23 mouse cellular contexts compared by ENCODE assay signal in genomic region chr2:32543031-32543449, GRCm38 (mm10). TPM values are rescaled to one million over a fixed set of nuclear protein-coding genes. Genes with fewer than 3 reads are reported as not detected.
DNase-seq lines count a peak whose midpoint lies in the region; ATAC-seq and TF ChIP-seq lines count a peak whose summit lies in the region.
"Had no signal": no experiment of that assay in that cellular context is flagged by ENCODE, and none has a peak within 500 bp of the region (broad histone marks: within the 10 kb centered on the region; RNA-seq: fewer than 3 reads in every experiment).

No protein-coding gene starts in this region.

- H3K9ac ChIP-seq in hindbrain, postnatal 0 days (replicated peaks; ENCODE audit: low read length) = no peak overlapping the region
- no peak overlapping the region for H3K9ac ChIP-seq in hindbrain, embryonic 16.5 days (ENCODE audit: low read depth, low read length)
- H3K9ac ChIP-seq in midbrain, postnatal 0 days (replicated peaks; ENCODE audit: low read length, poor library complexity, severe bottlenecking) = no peak overlapping the region
- no peak overlapping the region for H3K9ac ChIP-seq in midbrain, embryonic 15.5 days
- H3K9ac ChIP-seq: limb, embryonic 13.5 days; liver, embryonic 15.5 days; neural tube, embryonic 15.5 days had no signal

- H3K36me3 ChIP-seq in hindbrain, postnatal 0 days (ENCODE audit: insufficient read depth, low read length) = no peaks in the 10 kb centered on the region
- no peaks in the 10 kb centered on the region for H3K36me3 ChIP-seq in hindbrain, embryonic 16.5 days (ENCODE audit: control insufficient read depth, insufficient read depth, low read length)
- H3K36me3 ChIP-seq in midbrain, postnatal 0 days (ENCODE audit: insufficient read depth, low read length) = no peaks in the 10 kb centered on the region; the same call in 1 of the 2 replicates
- no peaks in the 10 kb centered on the region for H3K36me3 ChIP-seq in midbrain, embryonic 15.5 days (replicated peaks)
- H3K36me3 ChIP-seq: liver, embryonic 15.5 days; neural tube, embryonic 15.5 days had no signal

- no peaks in the 10 kb centered on the region for H3K27me3 ChIP-seq in hindbrain, postnatal 0 days (ENCODE audit: insufficient read depth, low read length)
- no peaks in the 10 kb centered on the region for H3K27me3 ChIP-seq in hindbrain, embryonic 16.5 days (replicated peaks; ENCODE audit: control insufficient read depth, insufficient read depth, low read length)
- H3K27me3 ChIP-seq in midbrain, postnatal 0 days (ENCODE audit: insufficient read depth, low read length) = no peaks in the 10 kb centered on the region
- H3K27me3 ChIP-seq in midbrain, embryonic 15.5 days (replicated peaks) = no peaks in the 10 kb centered on the region
- H3K27me3 ChIP-seq: limb, embryonic 13.5 days; neural tube, embryonic 15.5 days had no signal

- no peak for TF ChIP-seq CTCF in hindbrain, postnatal 0 days (IDR thresholded peaks at IDR 0.05; ENCODE audit: low read depth)
- no peak for TF ChIP-seq CTCF in midbrain, postnatal 0 days (IDR thresholded peaks at IDR 0.05)
- TF ChIP-seq CTCF in brain, embryonic 14.5 days (IDR thresholded peaks at IDR 0.05; ENCODE audit: borderline replicate concordance, extremely low read depth, insufficient read depth, insufficient read length) = no peak

- 56% methylated on average over 3 of the region's 3 CpGs for WGBS in hindbrain, postnatal 0 days
- WGBS in hindbrain, embryonic 16.5 days = 54% methylated on average over 3 of the region's 3 CpGs
- WGBS in midbrain, postnatal 0 days = 64% methylated on average over 3 of the region's 3 CpGs
- WGBS in midbrain, embryonic 15.5 days = 77% methylated on average over 3 of the region's 3 CpGs

- H3K4me3 ChIP-seq in hindbrain, postnatal 0 days (ENCODE audit: low read length) = no peak overlapping the region
- H3K4me3 ChIP-seq in hindbrain, embryonic 16.5 days (ENCODE audit: low read length) = no peak overlapping the region
- H3K4me3 ChIP-seq in midbrain, postnatal 0 days (ENCODE audit: low read depth, low read length) = no peak overlapping the region
- H3K4me3 ChIP-seq in midbrain, embryonic 15.5 days = no peak overlapping the region
- H3K4me3 ChIP-seq: embryonic facial prominence, embryonic 10.5 days; limb, embryonic 13.5 days; liver, embryonic 15.5 days; neural tube, embryonic 15.5 days had no signal

- peaks cover 26% of the 10 kb centered on the region for H3K4me1 ChIP-seq in hindbrain, postnatal 0 days (ENCODE audit: insufficient read depth, low read length)
- H3K4me1 ChIP-seq in hindbrain, embryonic 16.5 days (ENCODE audit: control insufficient read depth, insufficient read depth, low read depth, low read length) = peaks cover 23% of the 10 kb centered on the region
- peaks cover 8% of the 10 kb centered on the region for H3K4me1 ChIP-seq in midbrain, postnatal 0 days (ENCODE audit: insufficient read depth, low read length)
- peaks cover 35% of the 10 kb centered on the region for H3K4me1 ChIP-seq in midbrain, embryonic 15.5 days

- no peaks in the 10 kb centered on the region for H3K9me3 ChIP-seq in hindbrain, postnatal 0 days (ENCODE audit: low read length)
- no peaks in the 10 kb centered on the region for H3K9me3 ChIP-seq in hindbrain, embryonic 16.5 days (ENCODE audit: control insufficient read depth, low read length)
- no peaks in the 10 kb centered on the region for H3K9me3 ChIP-seq in midbrain, postnatal 0 days (ENCODE audit: low read length)
- H3K9me3 ChIP-seq in midbrain, embryonic 15.5 days = no peaks in the 10 kb centered on the region
- H3K9me3 ChIP-seq: embryonic facial prominence, embryonic 10.5 days; limb, embryonic 13.5 days; liver, embryonic 15.5 days; neural tube, embryonic 15.5 days had no signal

- no peak overlapping the region for H3K4me2 ChIP-seq in hindbrain, postnatal 0 days (ENCODE audit: low read depth, low read length)
- H3K4me2 ChIP-seq in hindbrain, embryonic 16.5 days (ENCODE audit: low read length) = no peak overlapping the region
- H3K4me2 ChIP-seq in midbrain, postnatal 0 days (ENCODE audit: low read depth, low read length, poor library complexity, severe bottlenecking) = no peak overlapping the region
- no peak overlapping the region for H3K4me2 ChIP-seq in midbrain, embryonic 15.5 days
- H3K4me2 ChIP-seq: heart, embryonic 11.5 days; limb, embryonic 13.5 days; liver, embryonic 15.5 days; midbrain, embryonic 11.5 days; neural tube, embryonic 15.5 days had no signal

- peak; percentile 74 for DNase-seq in hindbrain, postnatal 0 days (ENCODE audit: low spot score)
- DNase-seq in midbrain, postnatal 0 days (ENCODE audit: low spot score) = peak; percentile 72
- peak; percentile 18 for DNase-seq in brain, embryonic 14.5 days (ENCODE audit: low read depth)
- DNase-seq in layer of hippocampus, adult 9-11 months = peak; percentile 52
- no peak for DNase-seq in Muller cell, postnatal 12 days (ENCODE audit: inconsistent ontology term)
- DNase-seq: kidney, adult 9 months; kidney, postnatal 36 days; right cerebral cortex, postnatal 4 days had no signal

- peak overlapping the region; percentile 3; the same call in 1 of the 2 replicates for H3K27ac ChIP-seq in hindbrain, postnatal 0 days
- H3K27ac ChIP-seq in hindbrain, embryonic 16.5 days (ENCODE audit: low read depth, low read length) = no peak overlapping the region
- H3K27ac ChIP-seq in midbrain, postnatal 0 days (ENCODE audit: low read depth, low read length) = no peak overlapping the region
- no peak overlapping the region for H3K27ac ChIP-seq in midbrain, embryonic 15.5 days
- H3K27ac ChIP-seq: embryonic facial prominence, embryonic 10.5 days; limb, embryonic 13.5 days; liver, embryonic 15.5 days; neural tube, embryonic 15.5 days had no signal

- no peak for TF ChIP-seq POLR2A in brain, embryonic 14.5 days (IDR thresholded peaks at IDR 0.05; ENCODE audit: borderline replicate concordance, extremely low read depth, insufficient read depth, insufficient read length, poor library complexity, severe bottlenecking)

- peak; percentile 44; the same call in 1 of the 2 replicates for ATAC-seq in hindbrain, postnatal 0 days
- ATAC-seq in hindbrain, embryonic 16.5 days = no peak
- no peak for ATAC-seq in midbrain, postnatal 0 days (ENCODE audit: low FRiP score)
- no peak for ATAC-seq in midbrain, embryonic 15.5 days (replicated peaks)
- no peak for ATAC-seq in frontal cortex, adult (ENCODE audit: low TSS enrichment)
- ATAC-seq: forebrain, embryonic 14.5 days had no signal

RNA-seq across cellular contexts. Expression of gene Fam102a, which starts 7.9 kb away (rescaled TPM):
- total RNA-seq in hindbrain, postnatal 0 days (2014; rRNA removed) = 23.6 and 25.4 TPM in 2 replicates
- 7.9 and 8.2 TPM in 2 replicates for polyA plus RNA-seq in hindbrain, postnatal 0 days (2015; fragmentation: Nextera tagmentation; extraction: Ambion mirVana)
- 7.3 and 7.9 TPM in 2 replicates for polyA plus RNA-seq in hindbrain, embryonic 16.5 days (2015; fragmentation: Nextera tagmentation; extraction: Ambion mirVana)
- total RNA-seq in midbrain, postnatal 0 days (2014; rRNA removed) = 21.5 and 24.4 TPM in 2 replicates
- 6.8 and 7.2 TPM in 2 replicates for polyA plus RNA-seq in midbrain, postnatal 0 days (2015; fragmentation: Nextera tagmentation; extraction: Ambion mirVana)
- polyA plus RNA-seq in midbrain, embryonic 15.5 days (2015; fragmentation: Nextera tagmentation; extraction: Ambion mirVana) = 7.3 TPM in 2 replicates
- 7.7 and 12.9 TPM in 2 replicates for polyA plus RNA-seq in brain, embryonic 14.5 days (2012; rRNA removed)

RNA-seq across cellular contexts. Expression of gene Dpm2, which starts 27.6 kb away (rescaled TPM):
- 64.1 and 70.8 TPM in 2 replicates for total RNA-seq in hindbrain, postnatal 0 days (2014; rRNA removed)
- 139 and 146 TPM in 2 replicates for polyA plus RNA-seq in hindbrain, postnatal 0 days (2015; fragmentation: Nextera tagmentation; extraction: Ambion mirVana)
- 142 and 150 TPM in 2 replicates for polyA plus RNA-seq in hindbrain, embryonic 16.5 days (2015; fragmentation: Nextera tagmentation; extraction: Ambion mirVana)
- 70.0 and 73.3 TPM in 2 replicates for total RNA-seq in midbrain, postnatal 0 days (2014; rRNA removed)
- polyA plus RNA-seq in midbrain, postnatal 0 days (2015; fragmentation: Nextera tagmentation; extraction: Ambion mirVana) = 135 and 143 TPM in 2 replicates
- 145 and 150 TPM in 2 replicates for polyA plus RNA-seq in midbrain, embryonic 15.5 days (2015; fragmentation: Nextera tagmentation; extraction: Ambion mirVana)
- polyA plus RNA-seq in brain, embryonic 14.5 days (2012; rRNA removed) = 155 and 212 TPM in 2 replicates

RNA-seq across cellular contexts. Expression of gene Pip5kl1, which starts 31.6 kb away (rescaled TPM):
- total RNA-seq in hindbrain, postnatal 0 days (2014; rRNA removed) = 15.1 and 35.0 TPM in 2 replicates
- 16.7 and 19.1 TPM in 2 replicates for polyA plus RNA-seq in hindbrain, postnatal 0 days (2015; fragmentation: Nextera tagmentation; extraction: Ambion mirVana)
- 16.9 and 20.4 TPM in 2 replicates for polyA plus RNA-seq in hindbrain, embryonic 16.5 days (2015; fragmentation: Nextera tagmentation; extraction: Ambion mirVana)
- 19.3 and 20.0 TPM in 2 replicates for total RNA-seq in midbrain, postnatal 0 days (2014; rRNA removed)
- 16.5 and 26.5 TPM in 2 replicates for polyA plus RNA-seq in midbrain, postnatal 0 days (2015; fragmentation: Nextera tagmentation; extraction: Ambion mirVana)
- 11.3 and 11.8 TPM in 2 replicates for polyA plus RNA-seq in midbrain, embryonic 15.5 days (2015; fragmentation: Nextera tagmentation; extraction: Ambion mirVana)
- polyA plus RNA-seq in brain, embryonic 14.5 days (2012; rRNA removed) = 13.2 and 16.0 TPM in 2 replicates
- total RNA-seq: adrenal gland, adult 18-20 months; gastrocnemius, postnatal 4 days; heart, postnatal 25 days had no signal
- polyA plus RNA-seq: liver, embryonic 15.5 days had no signal

RNA-seq across cellular contexts. Expression of gene 9430097D07Rik, which starts 32.4 kb away (rescaled TPM):
- total RNA-seq in hindbrain, postnatal 0 days (2014; rRNA removed) = 0.21 and 0.83 TPM in 2 replicates
- polyA plus RNA-seq in hindbrain, postnatal 0 days (2015; fragmentation: Nextera tagmentation; extraction: Ambion mirVana) = 0.73 and 0.76 TPM in 2 replicates
- polyA plus RNA-seq in hindbrain, embryonic 16.5 days (2015; fragmentation: Nextera tagmentation; extraction: Ambion mirVana) = 0.72 and 1.6 TPM in 2 replicates
- total RNA-seq in midbrain, postnatal 0 days (2014; rRNA removed) = 0.16 and 0.33 TPM in 2 replicates
- 0.69 and 0.82 TPM in 2 replicates for polyA plus RNA-seq in midbrain, postnatal 0 days (2015; fragmentation: Nextera tagmentation; extraction: Ambion mirVana)
- 0.60 and 0.86 TPM in 2 replicates for polyA plus RNA-seq in midbrain, embryonic 15.5 days (2015; fragmentation: Nextera tagmentation; extraction: Ambion mirVana)
- 0.26 and 0.33 TPM in 2 replicates for polyA plus RNA-seq in brain, embryonic 14.5 days (2012; rRNA removed)
- total RNA-seq: adrenal gland, adult 18-20 months; gastrocnemius, postnatal 4 days; heart, postnatal 25 days had no signal
- polyA plus RNA-seq: liver, embryonic 15.5 days; stomach, embryonic 14.5 days; thymus, postnatal 0 days had no signal

RNA-seq across cellular contexts. Expression of gene St6galnac4, which starts 43.9 kb away (rescaled TPM):
- 66.9 and 75.7 TPM in 2 replicates for total RNA-seq in hindbrain, postnatal 0 days (2014; rRNA removed)
- 45.6 and 47.5 TPM in 2 replicates for polyA plus RNA-seq in hindbrain, postnatal 0 days (2015; fragmentation: Nextera tagmentation; extraction: Ambion mirVana)
- 49.6 and 54.3 TPM in 2 replicates for polyA plus RNA-seq in hindbrain, embryonic 16.5 days (2015; fragmentation: Nextera tagmentation; extraction: Ambion mirVana)
- 50.9 and 51.1 TPM in 2 replicates for total RNA-seq in midbrain, postnatal 0 days (2014; rRNA removed)
- 38.0 and 38.6 TPM in 2 replicates for polyA plus RNA-seq in midbrain, postnatal 0 days (2015; fragmentation: Nextera tagmentation; extraction: Ambion mirVana)
- polyA plus RNA-seq in midbrain, embryonic 15.5 days (2015; fragmentation: Nextera tagmentation; extraction: Ambion mirVana) = 33.3 and 36.5 TPM in 2 replicates
- polyA plus RNA-seq in brain, embryonic 14.5 days (2012; rRNA removed) = 21.7 and 23.9 TPM in 2 replicates
